10 mouse cellular contexts compared by ENCODE assay signal in genomic region chr10:18508586-18508985, GRCm38 (mm10). TPM values are rescaled to one million over a fixed set of nuclear protein-coding genes. Genes with fewer than 3 reads are reported as not detected.
DNase-seq lines count a peak whose midpoint lies in the region; ATAC-seq lines count a peak whose summit lies in the region.
"Had no signal": no experiment of that assay in that cellular context is flagged by ENCODE, and none has a peak within 500 bp of the region (broad histone marks: within the 10 kb centered on the region; RNA-seq: fewer than 3 reads in every experiment).

No protein-coding gene starts in this region.

- no peaks in the 10 kb centered on the region for H3K27me3 ChIP-seq in hindbrain, embryonic 15.5 days
- no peaks in the 10 kb centered on the region for H3K27me3 ChIP-seq in hindbrain, embryonic 11.5 days (ENCODE audit: control insufficient read depth, insufficient read depth, low read length)
- H3K27me3 ChIP-seq in hindbrain, embryonic 16.5 days (replicated peaks; ENCODE audit: control insufficient read depth, insufficient read depth, low read length): no peaks in the 10 kb centered on the region

- ATAC-seq in hindbrain, embryonic 15.5 days (ENCODE audit: low FRiP score, low read depth): peak; percentile 72
- ATAC-seq in hindbrain, embryonic 11.5 days (ENCODE audit: low FRiP score): no peak
- peak; percentile 97 for ATAC-seq in frontal cortex, adult (ENCODE audit: low TSS enrichment)
- peak; percentile 87 for ATAC-seq in hindbrain, embryonic 16.5 days

- 72% methylated on average over 1 of the region's 1 CpGs for WGBS in hindbrain, embryonic 15.5 days
- 76% methylated on average over 1 of the region's 1 CpGs for WGBS in hindbrain, embryonic 11.5 days
- 57% methylated on average over 1 of the region's 1 CpGs for WGBS in hindbrain, embryonic 16.5 days

- H3K9me3 ChIP-seq in hindbrain, embryonic 15.5 days: no peaks in the 10 kb centered on the region
- H3K9me3 ChIP-seq in hindbrain, embryonic 11.5 days (ENCODE audit: control insufficient read depth, low read length): no peaks in the 10 kb centered on the region
- H3K9me3 ChIP-seq in hindbrain, embryonic 16.5 days (ENCODE audit: control insufficient read depth, low read length): no peaks in the 10 kb centered on the region

- no peaks in the 10 kb centered on the region for H3K36me3 ChIP-seq in hindbrain, embryonic 15.5 days
- H3K36me3 ChIP-seq in hindbrain, embryonic 11.5 days (ENCODE audit: control insufficient read depth, insufficient read depth, low read length): no peaks in the 10 kb centered on the region
- peaks cover 4% of the 10 kb centered on the region; the same call in 1 of the 2 replicates for H3K36me3 ChIP-seq in hindbrain, embryonic 16.5 days (ENCODE audit: control insufficient read depth, insufficient read depth, low read length)

- no peak overlapping the region for H3K9ac ChIP-seq in hindbrain, embryonic 15.5 days
- H3K9ac ChIP-seq in hindbrain, embryonic 11.5 days (ENCODE audit: low read depth, low read length): no peak overlapping the region
- no peak overlapping the region for H3K9ac ChIP-seq in hindbrain, embryonic 16.5 days (ENCODE audit: low read depth, low read length)

- H3K4me2 ChIP-seq in hindbrain, embryonic 15.5 days: no peak overlapping the region
- no peak overlapping the region for H3K4me2 ChIP-seq in hindbrain, embryonic 11.5 days (replicated peaks; ENCODE audit: low read depth, low read length)
- no peak overlapping the region for H3K4me2 ChIP-seq in hindbrain, embryonic 16.5 days (ENCODE audit: low read length)

- no peak overlapping the region for H3K4me3 ChIP-seq in hindbrain, embryonic 15.5 days
- H3K4me3 ChIP-seq in hindbrain, embryonic 11.5 days (ENCODE audit: low read depth, low read length): no peak overlapping the region
- no peak overlapping the region for H3K4me3 ChIP-seq in hindbrain, embryonic 16.5 days (ENCODE audit: low read length)

- H3K27ac ChIP-seq in hindbrain, embryonic 15.5 days (replicated peaks): peak overlapping the region; percentile 66
- no peak overlapping the region for H3K27ac ChIP-seq in hindbrain, embryonic 11.5 days (ENCODE audit: low read depth, low read length)
- H3K27ac ChIP-seq in hindbrain, embryonic 16.5 days (ENCODE audit: low read depth, low read length): peak overlapping the region; percentile 77
- H3K27ac ChIP-seq: kidney, postnatal 0 days; macrophage had no signal

- peaks cover 34% of the 10 kb centered on the region for H3K4me1 ChIP-seq in hindbrain, embryonic 15.5 days (replicated peaks)
- no peaks in the 10 kb centered on the region for H3K4me1 ChIP-seq in hindbrain, embryonic 11.5 days (replicated peaks; ENCODE audit: control insufficient read depth, insufficient read depth, low read length)
- peaks cover 18% of the 10 kb centered on the region for H3K4me1 ChIP-seq in hindbrain, embryonic 16.5 days (ENCODE audit: control insufficient read depth, insufficient read depth, low read depth, low read length)

- no peak for DNase-seq in hindbrain, embryonic 11.5 days (ENCODE audit: low spot score)
- peak; percentile 60 to 76 for DNase-seq in right cerebral cortex, postnatal 10 days (ENCODE audit: low spot score in 2 of 2)
- no peak for DNase-seq in spleen, adult 12 weeks (ENCODE audit: low spot score)
- DNase-seq in kidney, adult 8-10 months: no peak
- no peak for DNase-seq in B cell, adult 2 months

RNA-seq across cellular contexts. Expression of gene Hebp2, which starts 37.3 kb away (rescaled TPM):
- polyA plus RNA-seq in hindbrain, embryonic 15.5 days (2015; fragmentation: Nextera tagmentation; extraction: Ambion mirVana): 11.8 and 13.7 TPM in 2 replicates
- polyA plus RNA-seq in hindbrain, embryonic 11.5 days (2014; fragmentation: Nextera tagmentation; extraction: Ambion mirVana): 16.5 and 18.8 TPM in 2 replicates
- polyA plus RNA-seq in hindbrain, embryonic 16.5 days (2015; fragmentation: Nextera tagmentation; extraction: Ambion mirVana): 13.7 and 20.2 TPM in 2 replicates

Comparison
In these comparisons a context has a peak if more than half of its experiments do, and no peak if none do; other contexts are left out.
1. DNase-seq: peak in right cerebral cortex, postnatal 10 days (2 of 2); none in hindbrain, embryonic 11.5 days (single experiment), spleen, adult 12 weeks (single experiment), kidney, adult 8-10 months (0 of 2) and B cell, adult 2 months (0 of 2).